Mouse (Mus musculus): ENCODE measurements around the gene Edaradd.

DNA sequence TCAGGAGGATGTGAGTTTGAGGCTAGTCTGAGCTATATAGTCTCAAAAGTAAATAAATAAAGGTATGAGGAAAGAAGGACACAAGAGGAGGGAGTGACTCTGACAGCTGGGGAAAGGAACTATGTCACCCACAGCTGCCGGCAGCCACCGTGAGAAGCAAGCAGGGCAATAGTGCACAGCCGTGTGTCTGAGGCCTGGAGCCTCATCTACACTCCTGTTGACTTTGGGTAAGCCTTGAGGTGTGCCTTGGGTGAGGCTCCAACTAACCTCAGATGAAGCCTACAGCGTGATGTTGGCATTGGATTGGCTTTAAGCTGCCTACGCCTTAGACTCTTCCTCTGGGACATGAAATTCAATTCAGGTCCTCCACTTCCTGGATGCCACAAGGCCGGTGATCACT is 10.2 kb downstream of the Edaradd start:
- TF ChIP-seq CTCF (IDR thresholded peaks at IDR 0.05): no peak
- TF ChIP-seq EP300 (IDR thresholded peaks at IDR 0.05; ENCODE audit: insufficient read depth, low read depth, low read length): no peak
- no peak for TF ChIP-seq POLR2A (IDR thresholded peaks at IDR 0.05; ENCODE audit: insufficient read depth, low read depth, low read length)

Measured in heart, adult 2 months (tissue).